Mouse (Mus musculus) spleen, postnatal 0 days (tissue): Measurements from ENCODE around the gene Arrb2. TPM values are rescaled to one million over a fixed set of nuclear protein-coding genes. Genes with fewer than 3 reads are reported as not detected.

Source experiments
- polyA plus RNA-seq: library from polyadenylated mRNA; unstranded; fragments of >200 nt; fragmentation: Nextera tagmentation; extraction: Ambion mirVana; gene quantifications from 2 replicates; pipeline ENCODE4 v1.2.1, GENCODE M21; 2015

Gene Arrb2
- 26.4 and 33.6 TPM in 2 replicates for polyA plus RNA-seq

DNA sequence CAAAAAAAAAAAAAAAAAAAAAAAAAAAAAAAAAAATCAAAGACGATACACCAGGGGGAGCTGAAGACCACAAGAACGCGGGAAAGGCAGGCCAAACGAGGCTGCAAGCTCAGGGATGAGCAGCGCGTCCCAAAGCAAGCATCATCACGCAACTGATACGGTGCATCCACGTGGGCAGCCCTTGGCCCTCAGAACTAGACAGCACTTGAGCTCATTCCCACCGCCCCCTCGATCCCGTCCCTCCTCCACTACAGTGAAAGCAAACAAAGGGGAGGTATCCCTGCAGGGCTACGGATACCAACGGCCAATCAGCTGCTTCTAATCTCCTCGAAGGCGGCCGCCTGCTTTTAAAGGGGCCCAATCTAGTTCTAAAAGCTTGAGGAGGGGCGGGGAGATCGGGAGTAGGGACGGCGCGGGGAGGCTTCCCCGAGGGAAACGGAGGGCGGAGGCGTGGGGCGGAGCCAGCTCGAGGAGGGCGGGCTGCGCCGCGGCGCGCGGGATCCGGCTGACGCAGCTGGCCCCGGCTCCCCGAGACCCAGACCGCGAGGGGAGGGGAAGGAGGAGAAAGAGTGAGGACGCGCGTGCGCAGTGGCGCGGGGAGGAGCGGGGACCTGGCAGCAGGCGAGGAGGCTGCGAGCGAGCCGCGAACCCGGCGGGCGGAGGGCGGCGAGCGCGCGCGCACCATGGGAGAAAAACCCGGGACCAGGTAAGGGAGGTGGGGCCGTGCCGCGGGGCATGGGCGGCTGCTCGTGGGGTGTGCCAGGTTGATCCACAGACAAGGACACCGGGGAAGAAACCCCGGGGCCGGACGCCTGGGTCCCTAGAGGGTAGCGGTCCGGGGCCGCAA, at the start of gene Arrb2:
Gene Arrb2, plus strand, starts transcription at position 588 of the 847 bp plus-strand sequence.

DNA sequence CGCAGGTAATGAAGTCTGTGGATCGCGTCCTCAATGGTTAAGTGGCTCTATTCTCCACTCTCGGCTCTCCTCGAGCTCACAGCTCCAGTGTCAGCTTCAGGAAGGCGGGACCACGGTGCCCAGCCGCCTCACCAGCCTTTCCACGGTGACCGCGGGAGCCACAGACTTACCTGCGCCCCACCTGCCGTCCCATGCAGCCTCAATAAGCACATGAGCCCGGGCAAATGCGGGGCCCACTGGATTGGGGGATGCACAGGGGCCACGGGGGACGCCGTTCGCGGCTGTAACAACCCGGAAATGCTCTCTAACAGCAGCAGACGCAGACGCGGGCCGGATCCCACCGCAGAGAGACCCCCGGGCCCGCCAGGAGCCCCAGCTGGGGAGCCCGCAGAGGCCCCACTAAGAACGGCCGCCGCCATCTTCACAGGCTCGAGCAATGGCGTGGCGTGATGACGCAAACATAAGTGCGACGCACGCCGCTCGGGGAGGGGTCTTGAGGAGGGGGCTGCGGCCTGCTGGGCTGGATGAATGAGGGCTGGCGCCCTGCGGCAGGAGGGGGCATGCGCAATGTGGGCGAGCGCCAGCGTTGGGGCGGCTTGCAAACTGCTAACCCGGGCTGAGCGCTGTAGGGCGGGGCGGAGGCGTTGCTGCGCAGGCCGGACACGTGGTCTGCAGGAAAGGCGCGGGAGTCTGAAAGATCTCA, 22.7 kb upstream of the Arrb2 start, which contains the start of gene Pelp1:
Gene Pelp1, minus strand, starts transcription at position 438 of the 703 bp plus-strand sequence.

DNA sequence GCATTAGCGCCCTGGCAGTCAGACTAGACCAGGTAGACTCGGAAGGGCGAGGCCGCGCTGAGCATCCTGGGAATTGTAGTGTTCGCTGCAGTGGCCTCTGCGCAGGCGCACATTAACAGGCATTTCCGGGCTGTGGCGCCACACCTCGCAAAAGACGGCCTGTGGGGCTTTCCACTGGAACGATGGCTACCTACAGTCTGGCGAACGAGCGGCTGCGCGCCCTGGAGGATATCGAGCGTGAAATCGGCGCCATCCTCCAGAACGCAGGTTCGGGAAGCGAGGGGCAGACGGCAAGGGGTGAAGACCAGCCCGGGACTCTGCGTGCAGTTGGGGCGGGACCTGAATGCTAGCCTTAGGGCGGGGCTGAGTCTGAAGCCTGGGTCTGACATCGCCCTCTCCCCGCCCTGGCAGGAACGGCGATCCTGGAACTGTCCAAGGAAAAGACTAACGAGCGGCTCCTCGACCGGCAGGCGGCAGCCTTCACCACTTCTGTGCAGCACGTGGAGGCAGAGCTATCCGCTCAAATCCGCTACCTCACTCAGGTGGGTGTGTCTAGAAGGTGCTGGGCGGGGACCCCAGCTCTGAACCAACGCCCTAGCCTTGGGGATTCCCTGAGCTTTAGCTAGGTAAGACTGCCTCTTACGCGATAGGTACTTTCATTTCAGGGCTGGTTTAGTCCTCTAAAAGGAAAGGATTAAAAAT, 19.5 kb downstream of the Arrb2 start, which contains the start of gene Med11:
Gene Med11, plus strand, starts transcription at position 123 of the 702 bp plus-strand sequence.

DNA sequence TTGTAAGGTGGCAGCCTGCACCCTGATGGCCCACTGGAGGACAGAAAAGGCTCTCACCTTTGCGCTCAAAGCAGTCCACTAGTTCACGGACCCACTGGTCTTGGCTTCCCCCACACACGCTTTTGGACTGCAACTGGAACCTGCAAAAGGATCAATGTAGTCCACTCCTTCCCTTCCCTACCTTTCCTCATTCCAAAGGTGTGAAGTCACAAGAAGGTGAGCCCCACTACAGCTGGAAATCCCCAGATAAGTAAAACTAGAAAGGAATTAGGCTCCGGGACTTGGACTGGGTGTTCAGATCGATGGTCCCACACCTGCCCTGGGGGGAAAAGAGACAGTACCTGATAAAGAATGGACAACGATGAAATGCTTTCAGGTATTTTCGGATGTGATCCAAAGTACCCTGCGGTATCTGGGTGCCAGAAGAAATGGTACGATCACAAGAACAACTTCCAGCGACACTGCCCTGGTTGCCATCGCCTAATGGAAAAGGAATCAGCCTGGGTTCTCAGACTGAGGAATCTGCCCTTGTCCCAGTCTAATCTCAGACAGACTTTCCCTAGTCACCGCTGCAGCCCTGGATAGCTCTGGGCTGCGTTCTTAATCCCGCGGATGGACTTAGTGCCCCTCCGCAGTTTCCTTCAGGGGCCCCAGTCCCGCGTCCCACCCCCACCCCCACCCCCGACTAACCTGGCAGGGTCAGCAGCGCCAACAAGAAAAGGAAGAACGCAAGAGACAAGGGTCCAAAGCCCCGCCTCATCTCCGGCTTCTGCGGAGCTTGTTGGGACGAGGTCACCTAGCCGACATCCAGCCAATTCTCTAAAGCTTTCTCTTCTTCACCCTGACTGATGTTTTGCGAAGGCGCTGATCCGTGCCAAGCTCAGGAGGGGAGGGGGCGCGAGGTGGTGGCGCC, 26.5 kb downstream of the Arrb2 start, which contains the start of gene Zmynd15:
Gene Zmynd15, plus strand, starts transcription at position 746 of the 913 bp plus-strand sequence.

DNA sequence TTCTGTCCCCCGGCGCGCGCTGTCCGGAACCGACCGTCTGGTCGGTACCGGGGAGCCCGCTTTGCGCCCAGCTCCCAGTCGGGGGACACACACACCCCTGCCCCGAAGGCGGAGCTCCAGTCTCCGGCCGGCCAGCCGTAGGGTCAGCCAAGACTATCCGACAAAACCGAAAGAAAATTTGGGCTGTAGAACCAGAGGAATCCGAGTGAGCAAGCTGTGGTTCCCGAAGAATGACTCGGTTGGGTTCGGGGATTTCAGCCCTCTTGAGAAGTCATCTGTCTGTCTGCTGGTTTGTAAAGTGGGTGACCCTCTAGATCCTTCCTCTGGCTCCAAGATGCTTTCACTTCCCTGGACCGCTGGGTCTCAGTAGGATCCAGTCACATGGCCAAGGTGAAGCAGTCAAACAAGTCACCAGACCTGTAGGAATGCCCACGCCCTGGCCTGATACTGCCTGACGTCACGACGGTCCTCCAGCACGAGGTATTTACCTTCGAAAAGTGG, 27.2 kb downstream of the Arrb2 start, which contains the start of gene Cxcl16:
Gene Cxcl16, minus strand, starts transcription at position 384 of the 501 bp plus-strand sequence.

Other genes starting within 250 kb of the Arrb2 start
- 0.28 and 0.64 TPM in 2 replicates for gene Slc16a11, start 219.9 kb upstream of the Arrb2 start, polyA plus RNA-seq
- gene Slc16a13, start 211.6 kb upstream of the Arrb2 start, polyA plus RNA-seq: 3.0 and 3.3 TPM in 2 replicates
- 5.9 and 8.2 TPM in 2 replicates for gene Bcl6b, start 202.8 kb upstream of the Arrb2 start, polyA plus RNA-seq
- 107 and 113 TPM in 2 replicates for gene 0610010K14Rik, start 194.7 kb upstream of the Arrb2 start, polyA plus RNA-seq
- 6.9 and 7.8 TPM in 2 replicates for gene Gm21988, start 192.8 kb upstream of the Arrb2 start, polyA plus RNA-seq
- gene Rnasek, start 192.8 kb upstream of the Arrb2 start, polyA plus RNA-seq: 211 and 216 TPM in 2 replicates
- 10.6 and 11.9 TPM in 2 replicates for gene Alox12, start 177.3 kb upstream of the Arrb2 start, polyA plus RNA-seq
- gene Alox12e, start 110.0 kb upstream of the Arrb2 start, polyA plus RNA-seq: 0.15 and 0.30 TPM in 2 replicates
- gene Alox15, start 80.6 kb upstream of the Arrb2 start, polyA plus RNA-seq: 0.78 and 1.0 TPM in 2 replicates
- gene Pelp1, start 22.6 kb upstream of the Arrb2 start, polyA plus RNA-seq: 14.0 and 14.6 TPM in 2 replicates
- 20.4 and 26.3 TPM in 2 replicates for gene Med11, start 19.3 kb downstream of the Arrb2 start, polyA plus RNA-seq
- gene Zmynd15, start 26.8 kb downstream of the Arrb2 start, polyA plus RNA-seq: 0.26 and 0.38 TPM in 2 replicates
- 3.3 and 3.7 TPM in 2 replicates for gene Cxcl16, start 27.3 kb downstream of the Arrb2 start, polyA plus RNA-seq
- 6.7 and 7.8 TPM in 2 replicates for gene Tm4sf5, start 72.6 kb downstream of the Arrb2 start, polyA plus RNA-seq
- 0.25 and 0.34 TPM in 2 replicates for gene Vmo1, start 82.0 kb downstream of the Arrb2 start, polyA plus RNA-seq
- 0.24 and 0.28 TPM in 2 replicates for gene Gltpd2, start 86.6 kb downstream of the Arrb2 start, polyA plus RNA-seq
- 345 and 353 TPM in 2 replicates for gene Psmb6, start 92.7 kb downstream of the Arrb2 start, polyA plus RNA-seq
- gene Gm40193, start 100.3 kb downstream of the Arrb2 start, polyA plus RNA-seq: not detected in 2 replicates
- 2.2 and 3.2 TPM in 2 replicates for gene Pld2, start 107.4 kb downstream of the Arrb2 start, polyA plus RNA-seq
- gene Mink1, start 130.2 kb downstream of the Arrb2 start, polyA plus RNA-seq: 2.9 and 3.9 TPM in 2 replicates
- gene 4930544D05Rik, start 183.2 kb downstream of the Arrb2 start, polyA plus RNA-seq: not detected in 2 replicates
- 0.11 TPM in 1 of 2 replicates, not detected in the other for gene Chrne, start 186.6 kb downstream of the Arrb2 start, polyA plus RNA-seq
- 1.7 and 2.1 TPM in 2 replicates for gene Gp1ba, start 206.5 kb downstream of the Arrb2 start, polyA plus RNA-seq
- gene Rnf167, start 214.6 kb downstream of the Arrb2 start, polyA plus RNA-seq: 104 and 120 TPM in 2 replicates
- 67.1 and 73.0 TPM in 2 replicates for gene Slc25a11, start 214.8 kb downstream of the Arrb2 start, polyA plus RNA-seq
- gene Pfn1, start 222.0 kb downstream of the Arrb2 start, polyA plus RNA-seq: 1,259 and 1,332 TPM in 2 replicates
- 5.8 and 7.9 TPM in 2 replicates for gene Eno3, start 224.6 kb downstream of the Arrb2 start, polyA plus RNA-seq
- 56.2 and 64.6 TPM in 2 replicates for gene Spag7, start 236.8 kb downstream of the Arrb2 start, polyA plus RNA-seq